Mouse (Mus musculus): ENCODE data around the gene Kctd18. TPM values are rescaled to one million over a fixed set of nuclear protein-coding genes. Genes with fewer than 3 reads are reported as not detected.

Gene Kctd18
- polyA plus RNA-seq (2015; fragmentation: Nextera tagmentation; extraction: Ambion mirVana), result 24.3 and 25.5 TPM in 2 replicates

DNA sequence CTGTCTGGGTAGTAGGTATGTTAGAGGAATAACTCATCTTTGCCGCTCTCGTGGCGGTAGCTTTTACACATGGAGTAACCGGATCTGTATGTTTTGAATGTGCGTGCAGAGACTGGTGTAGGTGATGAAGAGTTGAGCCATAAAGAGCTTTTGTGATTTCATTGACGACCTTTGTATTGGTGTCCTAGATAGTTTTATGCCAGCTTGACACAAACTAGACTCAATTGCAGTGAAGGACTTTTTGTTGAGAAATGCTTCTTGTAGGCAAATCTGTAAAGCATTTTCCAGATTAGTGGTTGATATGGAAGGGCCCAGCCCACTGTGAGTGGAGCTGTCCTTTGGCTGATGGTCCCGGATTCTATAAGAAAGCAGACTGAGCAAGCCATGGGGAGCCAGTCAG, at the start of gene Kctd18:
TSS of gene Kctd18 (minus strand) at position 101 of the 400 bp plus-strand sequence.
- Histone ChIP-seq H3K4me3 (no peak within 1 kb of the TSS), H3K36me3 (no peaks in the 10 kb centered on the region), H3K4me2 (no peak within 1 kb of the TSS), H3K27ac (replicated peaks) (no peak within 1 kb of the TSS), H3K9ac (no peak within 1 kb of the TSS), H3K27me3 (no peaks in the 10 kb centered on the region), H3K4me1 (replicated peaks) (no peaks in the 10 kb centered on the region), H3K9me3 (no peaks in the 10 kb centered on the region)
- 98% methylated on average over 7 of the region's 7 CpGs for WGBS
- ATAC-seq (ENCODE audit: low FRiP score, low read depth), result no peak

DNA sequence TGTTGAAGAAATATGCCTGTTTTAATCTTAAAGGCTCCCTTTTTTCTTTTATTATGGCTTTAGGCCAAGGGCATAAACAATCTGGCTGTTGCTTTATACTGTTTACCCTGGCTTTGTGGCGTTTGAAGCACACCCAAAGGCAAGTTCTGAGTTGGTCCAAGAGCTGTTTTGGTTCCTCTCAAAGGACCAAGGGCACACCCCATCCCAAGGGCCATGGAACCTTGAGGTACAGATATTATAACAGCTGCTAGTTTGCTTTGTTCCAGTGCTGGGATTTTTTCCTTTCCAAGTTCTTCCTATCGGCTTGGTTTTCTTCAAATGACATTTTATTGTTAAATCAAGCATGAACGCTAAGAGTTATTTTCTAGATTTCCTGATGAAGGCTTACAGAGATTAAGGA, 46.9 kb upstream of the Kctd18 start:
- no peaks in the 10 kb centered on the region for H3K9me3 ChIP-seq
- H3K4me3 ChIP-seq, result no peak overlapping the region
- H3K4me1 ChIP-seq (replicated peaks), result no peaks in the 10 kb centered on the region
- WGBS, result 66% methylated on average over 3 of the region's 3 CpGs
- H3K27ac ChIP-seq (replicated peaks), result no peak overlapping the region
- ATAC-seq (ENCODE audit: low FRiP score, low read depth), result no peak
- no peaks in the 10 kb centered on the region for H3K27me3 ChIP-seq
- H3K4me2 ChIP-seq, result no peak overlapping the region
- no peaks in the 10 kb centered on the region for H3K36me3 ChIP-seq
- H3K9ac ChIP-seq, result no peak overlapping the region

DNA sequence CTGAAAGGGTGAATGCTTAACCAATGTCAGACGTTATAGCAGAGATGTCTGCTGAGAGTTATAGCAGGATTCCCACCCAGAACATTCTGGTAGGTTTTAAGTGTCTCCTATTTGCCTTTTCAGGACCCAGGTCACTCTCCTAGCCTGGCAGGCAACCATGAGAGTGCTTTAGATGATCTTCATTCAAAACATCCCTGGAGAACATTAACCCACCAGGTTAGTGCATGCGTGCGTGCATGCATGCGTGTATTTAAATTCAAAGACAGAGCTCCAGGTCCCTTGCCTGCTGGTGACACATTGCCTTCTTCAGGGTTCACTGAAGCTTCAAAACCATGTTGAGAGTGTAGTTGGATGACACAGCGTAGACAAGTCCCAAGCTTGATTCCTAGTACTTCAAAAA, 46.4 kb upstream of the Kctd18 start:
- no peaks in the 10 kb centered on the region for H3K27me3 ChIP-seq
- no peak overlapping the region for H3K9ac ChIP-seq
- no peak overlapping the region for H3K4me3 ChIP-seq
- no peaks in the 10 kb centered on the region for H3K4me1 ChIP-seq (replicated peaks)
- no peak overlapping the region for H3K27ac ChIP-seq (replicated peaks)
- H3K9me3 ChIP-seq, result no peaks in the 10 kb centered on the region
- no peak overlapping the region for H3K4me2 ChIP-seq
- H3K36me3 ChIP-seq, result no peaks in the 10 kb centered on the region
- no peak for ATAC-seq (ENCODE audit: low FRiP score, low read depth)
- 88% methylated on average over 5 of the region's 5 CpGs for WGBS

DNA sequence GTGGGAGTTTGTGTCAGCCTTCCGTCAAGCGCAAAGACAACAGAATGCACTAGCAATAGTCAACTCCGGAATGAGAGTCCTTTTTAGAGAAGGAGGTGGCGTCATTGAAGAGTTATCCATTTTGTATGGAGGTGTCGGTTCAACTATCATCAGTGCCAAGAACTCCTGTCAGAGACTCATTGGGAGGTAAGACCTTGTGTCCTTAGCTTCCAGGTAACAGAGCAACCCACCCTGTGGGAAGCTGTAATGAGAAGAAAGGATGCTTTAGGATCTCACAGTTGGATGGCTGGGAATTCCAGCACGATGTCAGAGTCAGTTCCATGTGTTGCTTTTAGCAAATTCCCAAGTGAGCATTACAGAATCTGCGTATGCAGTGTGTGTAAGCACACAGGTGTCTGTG, 43.4 kb upstream of the Kctd18 start:
- 88% methylated on average over 7 of the region's 7 CpGs for WGBS
- H3K9ac ChIP-seq, result no peak overlapping the region
- H3K27me3 ChIP-seq, result no peaks in the 10 kb centered on the region
- H3K4me2 ChIP-seq, result no peak overlapping the region
- H3K4me3 ChIP-seq, result no peak overlapping the region
- ATAC-seq (ENCODE audit: low FRiP score, low read depth), result no peak
- no peaks in the 10 kb centered on the region for H3K36me3 ChIP-seq
- no peak overlapping the region for H3K27ac ChIP-seq (replicated peaks)
- H3K4me1 ChIP-seq (replicated peaks), result no peaks in the 10 kb centered on the region
- no peaks in the 10 kb centered on the region for H3K9me3 ChIP-seq

DNA sequence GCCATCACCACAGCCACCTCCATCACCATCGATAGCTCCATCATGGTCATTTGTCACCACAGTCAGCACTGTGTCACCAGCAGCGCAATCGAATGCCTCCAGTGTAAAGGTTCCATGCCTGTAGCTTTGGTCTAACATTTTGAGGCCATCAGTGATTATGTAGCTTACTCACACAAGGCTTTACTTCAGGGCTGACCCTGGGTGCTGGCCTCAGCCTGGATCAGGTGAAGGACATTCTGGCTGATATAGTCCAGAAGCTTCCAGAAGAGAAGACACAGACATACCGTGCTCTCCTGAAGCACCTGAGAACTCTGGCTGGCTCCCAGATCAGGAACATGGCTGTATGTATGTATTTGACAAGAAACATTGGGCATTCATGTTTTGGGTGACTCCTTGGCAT, 40.1 kb upstream of the Kctd18 start:
- ATAC-seq (ENCODE audit: low FRiP score, low read depth), result no peak
- 92% methylated on average over 4 of the region's 4 CpGs for WGBS

DNA sequence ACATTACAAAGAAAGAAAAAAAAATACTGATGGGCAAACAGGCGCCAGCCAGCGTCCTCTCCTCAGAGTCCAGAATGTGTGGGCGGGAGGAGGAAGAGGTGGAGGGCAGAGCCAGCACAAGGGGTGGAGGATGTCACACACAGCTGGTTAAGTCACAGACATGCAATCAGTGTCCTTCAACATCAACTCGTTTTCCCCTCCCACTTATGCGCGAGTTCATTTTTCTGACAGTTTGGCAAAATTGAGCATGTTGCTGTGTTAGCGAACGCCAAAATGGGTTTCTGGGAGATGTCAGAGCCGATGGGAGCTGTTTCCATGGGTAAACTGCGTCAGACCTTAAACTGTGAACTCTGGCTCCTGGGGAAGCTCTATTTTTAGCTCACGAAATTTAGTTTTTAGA, 38.2 kb upstream of the Kctd18 start:
- H3K27ac ChIP-seq (replicated peaks), result no peak overlapping the region
- 78% methylated on average over 11 of the region's 11 CpGs for WGBS
- H3K9me3 ChIP-seq, result no peaks in the 10 kb centered on the region
- H3K4me2 ChIP-seq, result no peak overlapping the region
- H3K9ac ChIP-seq, result no peak overlapping the region
- H3K36me3 ChIP-seq, result no peaks in the 10 kb centered on the region
- H3K4me1 ChIP-seq (replicated peaks), result 0 out of 2 replicates have a peak, but pooled peaks cover 5% of the 10 kb centered on the region
- no peak overlapping the region for H3K4me3 ChIP-seq
- no peak for ATAC-seq (ENCODE audit: low FRiP score, low read depth)
- no peaks in the 10 kb centered on the region for H3K27me3 ChIP-seq

More for the DNA sequence above, 40.1 kb upstream of the Kctd18 start:
- H3K36me3 ChIP-seq, result no peaks in the 10 kb centered on the region
- H3K9ac ChIP-seq, result no peak overlapping the region
- no peak overlapping the region for H3K27ac ChIP-seq (replicated peaks)
- H3K4me3 ChIP-seq, result no peak overlapping the region
- no peaks in the 10 kb centered on the region for H3K27me3 ChIP-seq
- 0 out of 2 replicates have a peak, but pooled peaks cover 5% of the 10 kb centered on the region for H3K4me1 ChIP-seq (replicated peaks)
- H3K4me2 ChIP-seq, result no peak overlapping the region
- H3K9me3 ChIP-seq, result no peaks in the 10 kb centered on the region

DNA sequence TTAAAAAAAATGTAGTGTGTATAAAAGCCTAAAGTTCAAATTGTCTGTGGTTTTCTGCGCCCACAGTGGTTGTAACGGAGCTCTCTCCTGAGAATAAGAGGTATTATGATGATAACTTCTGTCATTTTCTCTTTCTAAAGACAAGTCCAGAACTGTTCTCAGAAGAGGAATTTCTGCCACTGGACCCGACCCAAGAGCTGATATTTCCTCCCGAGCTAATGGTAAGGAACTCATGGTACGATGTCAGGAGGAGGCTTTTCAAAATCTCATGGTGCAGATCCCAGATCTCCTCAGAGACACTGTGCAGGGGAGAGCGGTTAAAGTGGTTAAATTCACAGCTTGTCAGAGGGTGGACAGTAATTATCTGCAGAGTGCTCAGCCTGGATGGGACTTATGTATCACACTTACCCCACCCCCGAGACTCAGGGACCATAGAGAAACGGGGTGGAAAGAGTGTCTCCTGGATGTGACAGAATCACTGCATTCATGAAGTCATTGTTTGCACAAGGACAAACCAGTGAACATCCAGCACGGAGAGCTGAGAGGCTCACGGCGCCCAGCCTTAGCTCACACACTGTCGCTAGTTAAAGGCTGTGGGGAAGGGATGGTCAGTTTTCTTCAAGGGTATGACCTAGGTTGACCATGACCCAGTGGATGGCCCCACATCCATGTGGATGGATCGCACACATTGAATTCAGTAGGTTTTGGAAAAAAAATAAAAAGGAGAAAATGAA, 37.5 kb upstream of the Kctd18 start:
- Histone ChIP-seq H3K27ac (replicated peaks) (no peak overlapping the region), H3K9ac (no peak overlapping the region), H3K27me3 (no peaks in the 10 kb centered on the region), H3K9me3 (no peaks in the 10 kb centered on the region), H3K4me2 (no peak overlapping the region), H3K4me1 (replicated peaks) (0 out of 2 replicates have a peak, but pooled peaks cover 5% of the 10 kb centered on the region), H3K36me3 (no peaks in the 10 kb centered on the region), H3K4me3 (no peak overlapping the region)
- 72% methylated on average over 13 of the region's 13 CpGs for WGBS
- peak; percentile 59; the same call in 1 of the 2 replicates for ATAC-seq (ENCODE audit: low FRiP score, low read depth)

DNA sequence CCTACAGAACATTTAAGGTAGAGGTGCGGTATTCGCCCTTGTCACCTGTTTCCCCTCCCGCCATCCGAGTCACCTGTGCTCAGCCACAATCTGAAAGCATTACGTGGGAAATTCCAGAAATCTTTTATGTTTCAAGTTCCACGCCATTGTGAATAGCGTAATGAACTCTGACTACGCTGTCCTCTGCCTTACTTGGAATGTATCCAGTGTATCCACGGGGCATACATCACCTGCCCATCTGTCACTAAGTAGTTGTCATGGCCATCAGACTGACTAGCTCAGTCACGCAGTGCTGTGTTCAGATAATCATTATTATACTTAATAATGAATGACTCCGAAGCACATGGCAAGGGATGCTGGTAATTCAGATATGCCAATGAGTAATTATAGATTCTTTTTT, 36.8 kb upstream of the Kctd18 start:
- H3K4me1 ChIP-seq (replicated peaks), result 0 out of 2 replicates have a peak, but pooled peaks cover 5% of the 10 kb centered on the region
- no peaks in the 10 kb centered on the region for H3K27me3 ChIP-seq
- ATAC-seq (ENCODE audit: low FRiP score, low read depth), result 0 out of 2 replicates have a peak, but pooled peaks have one; percentile 51
- H3K4me3 ChIP-seq, result no peak overlapping the region
- no peaks in the 10 kb centered on the region for H3K36me3 ChIP-seq
- no peaks in the 10 kb centered on the region for H3K9me3 ChIP-seq
- H3K9ac ChIP-seq, result no peak overlapping the region
- 73% methylated on average over 11 of the region's 11 CpGs for WGBS
- no peak overlapping the region for H3K4me2 ChIP-seq
- no peak overlapping the region for H3K27ac ChIP-seq (replicated peaks)

DNA sequence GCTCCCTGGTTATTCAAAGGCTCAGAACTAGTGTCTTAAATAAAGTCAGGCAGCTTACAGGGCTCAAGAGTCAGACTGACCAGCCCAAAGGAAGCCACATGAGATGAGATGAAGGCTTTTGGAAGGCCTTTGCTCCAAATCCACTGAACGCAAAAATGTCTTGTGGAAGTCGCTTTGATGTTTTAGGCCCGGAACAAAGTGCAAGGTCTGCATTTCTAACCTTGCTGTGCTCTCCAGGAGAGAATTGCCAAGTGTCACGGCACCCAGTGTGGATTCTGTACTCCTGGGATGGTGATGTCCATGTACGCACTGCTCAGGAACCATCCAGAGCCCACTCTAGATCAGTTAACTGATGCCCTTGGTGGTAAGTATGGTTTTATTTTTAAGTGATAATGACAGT, 30.4 kb upstream of the Kctd18 start:
- Histone ChIP-seq H3K9ac (no peak overlapping the region), H3K4me2 (no peak overlapping the region), H3K27me3 (no peaks in the 10 kb centered on the region), H3K9me3 (no peaks in the 10 kb centered on the region), H3K36me3 (no peaks in the 10 kb centered on the region), H3K4me1 (replicated peaks) (no peaks in the 10 kb centered on the region), H3K4me3 (no peak overlapping the region), H3K27ac (replicated peaks) (no peak overlapping the region)
- ATAC-seq (ENCODE audit: low FRiP score, low read depth), result no peak
- 95% methylated on average over 5 of the region's 5 CpGs for WGBS

DNA sequence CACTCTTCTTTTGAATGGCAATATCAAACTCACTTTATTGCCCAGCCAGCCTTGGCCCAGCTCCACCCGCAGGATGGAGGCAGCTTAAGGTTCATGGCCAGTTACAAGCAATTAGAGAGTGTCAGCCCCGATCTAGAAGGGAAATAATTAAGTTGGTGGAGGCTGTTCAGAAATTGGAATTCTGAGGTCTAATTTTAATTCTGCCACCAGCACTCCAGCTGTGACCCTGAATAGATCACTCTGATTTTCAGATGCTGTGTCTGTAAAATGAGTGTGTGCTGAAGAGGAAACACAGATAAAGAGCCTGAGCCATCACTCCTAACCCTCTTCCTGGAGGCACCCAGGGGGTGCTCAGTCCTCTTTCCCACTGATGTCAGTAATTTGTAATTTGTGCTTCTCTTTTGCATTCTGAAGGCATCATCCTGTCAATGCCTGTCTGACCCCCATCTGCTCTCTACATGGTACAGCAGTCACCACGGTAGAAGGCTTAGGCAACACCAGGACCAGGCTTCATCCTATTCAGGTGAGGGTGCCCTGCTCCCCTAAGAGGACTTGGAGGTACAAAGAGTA, 28.1 kb upstream of the Kctd18 start:
- ATAC-seq (ENCODE audit: low FRiP score, low read depth), result peak; percentile 42; the same call in 1 of the 2 replicates
- Histone ChIP-seq H3K36me3 (no peaks in the 10 kb centered on the region), H3K27me3 (no peaks in the 10 kb centered on the region), H3K4me1 (replicated peaks) (no peaks in the 10 kb centered on the region), H3K9me3 (no peaks in the 10 kb centered on the region), H3K27ac (replicated peaks) (no peak overlapping the region), H3K4me2 (no peak overlapping the region), H3K9ac (no peak overlapping the region), H3K4me3 (no peak overlapping the region)
- WGBS, result 30% methylated on average over 3 of the region's 3 CpGs

DNA sequence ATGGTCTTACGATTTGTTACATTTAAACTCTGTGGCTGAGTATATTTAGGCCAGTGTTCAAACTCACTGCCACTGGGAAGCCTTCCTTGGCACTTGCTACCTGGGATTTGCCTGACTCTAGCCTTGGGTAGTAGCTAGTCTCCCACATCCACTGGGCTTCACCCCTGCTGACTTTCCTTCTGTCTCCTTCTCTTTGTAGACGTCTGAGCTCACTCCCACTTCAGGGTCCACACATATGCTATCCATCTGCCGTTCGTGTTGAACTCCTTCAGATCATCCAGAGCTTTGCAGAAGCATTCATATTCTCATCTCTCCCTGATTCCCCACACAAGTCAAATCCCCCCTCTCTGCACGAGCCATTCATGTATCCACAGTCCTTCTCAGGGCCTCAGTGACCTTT, 26.8 kb upstream of the Kctd18 start:
- no peak for ATAC-seq (ENCODE audit: low FRiP score, low read depth)
- Histone ChIP-seq H3K9me3 (no peaks in the 10 kb centered on the region), H3K4me1 (replicated peaks) (no peaks in the 10 kb centered on the region)

DNA sequence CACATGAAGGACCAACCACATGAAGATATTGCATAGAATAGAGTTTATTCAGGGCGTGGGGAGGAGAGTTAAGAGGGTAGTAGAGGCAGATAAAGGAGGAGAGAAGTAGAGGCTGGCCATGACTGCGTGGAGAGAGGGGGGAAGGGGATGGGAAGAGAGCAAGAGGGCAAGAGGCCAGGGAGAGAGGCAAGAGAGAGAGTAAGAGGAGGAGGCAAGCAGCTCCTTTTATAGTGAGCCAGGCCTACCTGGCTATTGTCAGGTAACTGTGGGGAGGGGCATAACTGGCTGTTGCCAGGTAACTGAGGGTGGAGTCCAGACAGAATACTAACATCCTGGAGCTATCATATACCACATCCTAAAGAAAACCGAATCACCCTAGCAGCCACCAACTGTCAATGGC, 26.3 kb upstream of the Kctd18 start:
- no peaks in the 10 kb centered on the region for H3K36me3 ChIP-seq
- H3K4me2 ChIP-seq, result no peak overlapping the region
- H3K4me3 ChIP-seq, result no peak overlapping the region
- H3K9ac ChIP-seq, result no peak overlapping the region
- no peaks in the 10 kb centered on the region for H3K4me1 ChIP-seq (replicated peaks)
- H3K27me3 ChIP-seq, result no peaks in the 10 kb centered on the region
- no peak for ATAC-seq (ENCODE audit: low FRiP score, low read depth)
- 78% methylated on average over 3 of the region's 3 CpGs for WGBS
- no peak overlapping the region for H3K27ac ChIP-seq (replicated peaks)
- H3K9me3 ChIP-seq, result no peaks in the 10 kb centered on the region

More for the DNA sequence above, 26.8 kb upstream of the Kctd18 start:
- no peak overlapping the region for H3K9ac ChIP-seq
- no peak overlapping the region for H3K27ac ChIP-seq (replicated peaks)
- H3K4me3 ChIP-seq, result no peak overlapping the region
- no peak overlapping the region for H3K4me2 ChIP-seq
- no peaks in the 10 kb centered on the region for H3K36me3 ChIP-seq
- 72% methylated on average over 5 of the region's 5 CpGs for WGBS
- H3K27me3 ChIP-seq, result no peaks in the 10 kb centered on the region

All from hindbrain, embryonic 15.5 days (tissue).